Mouse (Mus musculus): ENCODE data around the gene Eif4e3.

The Eif4e3 gene

DNA sequence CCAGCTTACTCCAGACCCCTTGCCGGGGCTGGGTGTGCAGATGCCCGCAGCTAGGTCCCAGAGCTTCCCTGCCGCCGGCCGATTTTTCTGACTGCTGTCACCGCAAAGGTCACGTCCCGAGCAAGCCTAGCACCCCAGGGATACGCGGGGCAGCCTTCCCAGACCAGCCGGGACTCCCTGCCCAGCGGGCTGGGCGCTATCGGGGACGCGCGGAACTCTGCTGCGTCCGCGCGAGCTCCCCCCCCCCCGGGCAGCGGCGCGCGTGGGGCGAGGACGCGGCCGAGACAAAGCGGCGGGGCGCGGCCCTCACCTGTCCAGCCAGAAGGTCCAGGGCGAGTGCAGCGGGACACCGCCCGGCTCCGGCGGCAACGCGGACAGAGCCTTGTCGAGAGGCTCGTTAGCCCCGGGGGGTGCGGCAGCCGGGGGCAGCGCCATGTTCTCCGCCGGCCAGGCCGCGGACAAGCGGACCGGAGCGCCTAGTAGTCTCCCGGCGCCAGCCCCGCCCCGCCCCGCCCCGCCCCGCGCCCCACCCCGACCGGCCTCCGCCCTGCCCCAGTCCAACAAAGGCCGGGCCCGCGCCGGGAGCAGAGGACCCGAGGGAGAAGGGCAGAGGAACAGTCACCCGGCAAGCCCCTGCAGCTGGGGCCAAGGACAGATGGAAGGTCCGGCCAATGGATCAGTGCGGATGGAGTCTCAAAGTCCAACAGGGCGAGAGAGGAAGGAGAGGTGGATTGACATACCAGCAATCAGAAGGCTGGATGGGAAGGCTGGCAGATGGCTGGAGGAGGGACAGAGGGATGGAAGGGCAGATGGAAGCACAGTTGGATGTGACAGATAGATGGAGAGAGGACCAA is at the start of gene Eif4e3, which contains the start of gene Gm20696:
Gene Eif4e3, minus strand, starts transcription at position 454 of the 854 bp plus-strand sequence.
Gene Gm20696, minus strand, starts transcription at position 480 of the 854 bp plus-strand sequence.
- DNase-seq (ENCODE audit: low read depth, low spot score), result no peak

DNA sequence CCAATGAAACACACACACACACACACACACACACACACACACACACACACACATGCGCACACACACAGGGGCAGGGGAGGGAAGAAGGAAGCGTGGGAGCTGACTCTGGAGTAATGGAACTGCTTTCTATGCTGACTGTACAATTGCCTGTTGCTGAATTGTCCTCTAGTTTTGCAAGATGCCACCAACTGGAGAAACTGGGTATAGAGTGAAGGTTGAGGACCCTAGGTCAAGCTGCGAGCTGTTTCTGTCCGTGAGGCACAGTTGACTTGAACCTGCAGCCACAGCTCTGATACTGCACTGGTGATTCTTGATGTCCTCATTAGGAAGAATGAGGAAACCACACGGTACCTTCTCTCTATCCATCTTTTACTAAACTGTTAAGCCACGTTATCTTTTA is 49.3 kb upstream of the Eif4e3 start:
- peak; percentile 61 for DNase-seq (ENCODE audit: low read depth, low spot score)

DNA sequence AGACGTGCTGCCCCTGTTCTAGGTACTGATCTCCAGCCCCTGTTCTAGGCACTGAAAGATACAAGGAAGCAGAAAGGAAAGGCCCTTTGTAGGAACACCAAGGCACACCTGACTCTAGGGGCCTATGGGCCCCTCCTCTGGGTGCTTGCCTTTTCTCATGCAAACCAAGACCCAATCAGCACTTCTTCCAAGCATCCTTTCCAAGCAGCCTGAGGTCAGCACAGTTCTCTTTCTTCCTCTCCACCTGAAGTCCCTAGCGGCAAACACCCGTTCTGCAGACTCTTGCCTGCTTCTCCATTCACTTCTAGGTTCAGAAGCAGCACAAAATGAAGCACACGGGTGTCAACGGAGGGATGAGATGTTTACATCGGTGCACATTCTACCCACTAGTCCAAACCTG is 48.6 kb upstream of the Eif4e3 start:
- DNase-seq (ENCODE audit: low read depth, low spot score), result peak; percentile 89

DNA sequence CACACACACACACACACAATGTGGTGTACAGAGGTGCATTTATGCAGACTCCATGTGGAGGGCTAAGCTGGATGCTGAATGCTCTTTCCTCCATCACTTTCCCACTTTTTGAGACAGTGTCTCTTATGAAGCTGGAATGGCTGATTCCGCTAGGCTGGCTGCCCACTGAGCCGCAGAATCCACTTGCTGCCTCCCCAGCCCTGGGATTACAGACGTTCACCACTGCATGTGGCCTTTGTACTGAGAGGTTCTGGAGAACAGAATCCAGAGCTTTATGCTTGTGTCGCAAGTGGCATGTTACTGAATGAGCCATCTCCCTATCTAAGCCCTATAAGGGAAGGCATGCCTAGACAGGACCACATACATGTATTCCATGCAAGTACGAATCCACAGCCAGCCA is 46.7 kb upstream of the Eif4e3 start:
- no peak for DNase-seq (ENCODE audit: low read depth, low spot score)

DNA sequence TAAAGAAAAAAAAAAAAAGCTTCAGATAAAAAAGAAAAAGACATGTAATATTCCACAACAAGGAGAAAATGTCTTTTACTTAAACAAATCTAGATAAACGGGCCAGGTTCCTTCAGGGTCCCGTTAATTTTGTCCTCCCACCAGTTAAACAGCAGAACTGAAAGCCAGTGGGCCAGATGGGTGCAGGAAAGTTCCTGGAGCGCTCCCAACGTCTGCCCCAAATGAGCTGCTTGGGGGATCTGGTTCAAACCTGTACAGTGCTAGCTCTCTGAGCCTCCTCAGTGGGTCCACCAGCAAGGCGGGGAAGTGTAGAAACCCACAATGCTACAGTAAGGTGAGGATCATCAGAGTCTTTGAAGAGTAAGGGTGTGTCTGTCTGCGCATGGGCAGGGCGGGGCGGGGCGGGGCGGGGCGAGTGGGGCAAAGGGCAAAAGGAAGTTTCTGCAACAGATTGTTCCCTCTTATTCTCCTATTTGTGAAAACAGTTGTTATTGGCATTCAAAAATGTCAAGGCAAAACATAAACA is 45.1 kb upstream of the Eif4e3 start:
- peak; percentile 91 for DNase-seq (ENCODE audit: low read depth, low spot score)

DNA sequence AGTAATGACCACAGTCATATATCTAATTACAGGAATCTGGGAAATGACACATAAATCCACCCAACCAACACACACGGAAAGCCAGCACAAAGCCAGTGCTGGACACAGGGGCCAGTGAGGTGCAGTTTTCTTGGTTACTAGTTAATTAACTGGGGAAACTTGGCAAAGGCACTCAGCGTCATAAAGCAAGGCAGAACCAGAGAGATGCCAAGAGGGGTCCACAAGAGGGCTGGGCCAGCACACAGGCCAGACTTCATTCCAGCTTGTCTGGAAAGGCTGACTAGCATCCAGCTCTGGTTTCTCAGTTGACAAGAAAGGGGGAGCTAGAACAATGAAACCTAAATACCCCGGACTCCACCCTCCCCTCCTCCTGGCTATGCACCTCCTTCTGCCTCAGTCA is 33.9 kb upstream of the Eif4e3 start:
- no peak for DNase-seq (ENCODE audit: low read depth, low spot score)

DNA sequence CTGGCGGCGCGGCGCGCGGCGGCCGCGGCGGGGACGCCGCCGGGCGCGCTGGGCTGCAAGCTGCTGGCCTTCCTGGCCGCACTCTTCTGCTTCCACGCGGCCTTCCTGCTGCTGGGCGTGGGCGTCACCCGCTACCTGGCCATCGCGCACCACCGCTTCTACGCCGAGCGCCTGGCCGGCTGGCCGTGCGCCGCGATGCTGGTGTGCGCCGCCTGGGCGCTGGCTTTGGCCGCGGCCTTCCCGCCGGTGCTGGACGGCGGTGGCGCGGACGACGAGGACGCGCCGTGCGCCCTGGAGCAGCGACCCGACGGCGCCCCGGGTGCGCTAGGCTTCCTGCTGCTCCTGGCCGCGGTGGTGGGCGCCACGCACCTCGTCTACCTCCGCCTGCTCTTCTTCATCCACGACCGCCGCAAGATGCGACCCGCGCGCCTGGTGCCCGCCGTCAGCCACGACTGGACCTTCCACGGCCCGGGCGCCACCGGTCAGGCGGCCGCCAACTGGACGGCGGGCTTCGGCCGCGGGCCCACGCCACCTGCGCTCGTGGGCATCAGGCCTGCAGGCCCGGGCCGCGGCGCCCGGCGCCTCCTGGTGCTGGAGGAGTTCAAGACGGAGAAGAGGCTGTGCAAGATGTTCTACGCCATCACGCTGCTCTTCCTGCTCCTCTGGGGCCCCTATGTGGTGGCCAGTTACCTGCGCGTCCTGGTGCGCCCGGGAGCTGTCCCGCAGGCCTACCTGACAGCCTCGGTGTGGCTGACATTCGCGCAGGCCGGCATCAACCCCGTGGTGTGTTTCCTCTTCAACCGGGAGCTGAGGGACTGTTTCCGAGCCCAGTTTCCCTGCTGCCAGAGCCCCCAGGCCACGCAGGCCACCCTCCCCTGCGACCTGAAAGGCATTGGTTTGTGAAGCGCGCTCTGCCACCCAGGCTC is 26.6 kb upstream of the Eif4e3 start:
- DNase-seq (ENCODE audit: low read depth, low spot score), result peak; percentile 38

DNA sequence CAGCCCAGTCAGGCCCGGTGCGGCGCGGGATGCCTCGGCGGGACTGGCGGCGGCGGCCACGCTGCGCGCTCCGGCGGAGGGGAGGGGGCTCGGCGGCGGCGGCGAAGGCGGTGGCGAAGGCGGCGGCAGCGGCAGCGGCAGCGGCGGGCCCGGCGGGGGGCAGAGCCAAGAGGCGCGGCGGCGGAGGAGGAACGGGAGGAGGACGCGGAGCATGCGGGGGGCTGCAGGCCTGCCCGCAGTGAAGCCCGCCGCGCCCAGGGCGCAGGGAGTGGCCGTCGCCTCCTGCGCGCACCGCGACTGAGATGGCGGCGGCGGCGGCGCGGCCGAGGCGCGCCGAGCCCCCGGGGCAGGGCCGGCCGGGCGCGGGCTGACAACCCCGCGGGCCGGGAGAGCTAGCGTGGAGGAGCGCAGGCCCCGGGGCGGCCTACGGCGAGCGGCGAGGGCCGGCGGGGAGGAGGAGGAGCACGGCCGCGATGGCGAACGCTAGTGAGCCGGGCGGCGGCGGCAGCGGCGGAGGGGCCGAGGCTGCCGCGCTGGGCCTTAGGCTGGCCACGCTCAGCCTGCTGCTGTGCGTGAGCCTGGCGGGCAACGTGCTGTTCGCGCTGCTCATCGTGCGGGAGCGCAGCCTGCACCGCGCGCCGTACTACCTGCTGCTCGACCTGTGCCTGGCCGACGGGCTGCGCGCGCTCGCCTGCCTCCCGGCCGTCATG is 25.8 kb upstream of the Eif4e3 start, which contains the start of gene Gpr27:
Gene Gpr27, plus strand, starts transcription at position 474 of the 710 bp plus-strand sequence.
- peak; percentile 47 for DNase-seq (ENCODE audit: low read depth, low spot score)

DNA sequence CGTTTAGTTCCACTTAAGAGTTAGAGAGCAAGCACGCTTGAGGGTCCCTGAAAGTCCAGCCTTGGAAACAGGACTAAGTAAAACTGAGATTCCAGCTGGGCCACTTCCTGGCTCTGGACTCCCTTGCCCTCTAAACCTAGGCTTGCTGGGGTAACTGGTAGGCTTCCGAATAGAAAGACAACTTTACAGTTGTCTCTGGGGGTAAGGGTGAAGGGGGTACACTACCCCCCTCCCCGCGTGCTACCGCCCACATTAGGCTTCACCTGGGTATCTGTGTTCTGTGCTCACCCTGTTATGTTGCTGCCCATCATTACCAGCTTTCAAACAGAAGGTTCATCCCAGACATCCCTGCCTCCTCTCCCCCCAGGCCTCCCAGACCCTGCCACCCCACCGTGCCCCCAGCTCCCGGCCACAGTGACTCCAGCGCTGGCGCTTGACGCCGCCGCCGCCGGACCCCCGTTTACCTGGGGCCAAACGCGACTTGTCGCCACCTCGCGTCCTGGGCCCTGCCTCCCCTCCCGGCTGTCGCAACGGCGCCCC is 25.2 kb upstream of the Eif4e3 start:
- DNase-seq (ENCODE audit: low read depth, low spot score), result peak; percentile 15

DNA sequence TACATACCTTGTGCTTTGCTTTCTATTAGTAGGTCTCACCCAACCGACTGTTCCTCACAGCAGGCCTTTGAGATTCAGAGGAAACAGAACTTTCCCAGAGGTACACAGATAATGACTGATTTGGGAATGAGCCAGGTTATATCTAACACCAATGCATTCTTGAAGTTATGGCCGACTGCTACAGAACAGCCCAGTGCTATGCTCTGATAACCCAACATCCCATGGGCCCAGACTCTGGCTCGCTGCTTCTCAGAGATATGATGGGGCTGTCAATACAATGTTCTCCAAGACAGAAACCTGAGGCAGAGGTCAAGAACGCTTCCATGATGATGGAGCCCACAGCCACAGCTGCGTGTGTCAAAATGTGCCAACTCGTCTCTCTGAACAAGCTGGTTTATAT is 21.9 kb upstream of the Eif4e3 start:
- DNase-seq (ENCODE audit: low read depth, low spot score), result no peak

DNA sequence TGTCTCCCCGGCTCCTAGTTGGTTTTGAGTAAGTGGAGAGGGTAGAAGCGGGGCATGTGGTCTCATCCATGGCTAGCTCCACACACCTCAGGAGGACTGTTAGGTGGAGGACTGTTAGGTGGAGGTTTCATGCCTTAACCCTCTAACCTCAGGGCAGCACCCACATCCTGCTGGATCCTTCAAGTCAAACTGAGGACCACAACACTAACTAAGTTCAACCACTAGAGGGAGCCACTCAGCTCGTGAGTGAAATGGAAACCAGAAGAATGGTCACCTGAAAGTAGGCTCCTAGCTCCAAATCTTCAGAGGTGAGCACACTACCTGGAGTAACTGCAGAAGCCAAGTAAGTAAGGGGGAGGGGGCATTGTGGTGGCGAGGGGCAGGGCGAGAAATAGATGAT is 18.3 kb upstream of the Eif4e3 start:
- DNase-seq (ENCODE audit: low read depth, low spot score), result peak; percentile 84

DNA sequence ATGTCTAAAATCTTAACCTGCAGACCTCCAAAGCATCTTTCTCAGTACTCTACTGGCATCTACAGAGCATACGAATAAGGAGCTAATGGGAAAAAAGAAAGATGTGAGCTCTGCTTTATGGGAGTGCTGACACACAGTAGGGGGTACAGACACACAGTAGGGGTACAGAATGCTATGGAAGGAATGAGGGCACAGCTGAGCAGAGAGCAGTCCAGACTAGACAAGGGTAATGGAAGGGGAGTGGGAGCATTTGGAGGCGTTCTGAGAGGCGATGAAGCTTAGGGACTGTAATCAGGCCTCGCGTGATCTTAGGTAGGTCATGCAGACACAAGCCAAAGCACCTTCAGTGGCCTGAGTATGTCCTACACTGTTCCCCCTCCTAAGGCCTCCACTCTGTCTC is 17.4 kb upstream of the Eif4e3 start:
- no peak for DNase-seq (ENCODE audit: low read depth, low spot score)

DNA sequence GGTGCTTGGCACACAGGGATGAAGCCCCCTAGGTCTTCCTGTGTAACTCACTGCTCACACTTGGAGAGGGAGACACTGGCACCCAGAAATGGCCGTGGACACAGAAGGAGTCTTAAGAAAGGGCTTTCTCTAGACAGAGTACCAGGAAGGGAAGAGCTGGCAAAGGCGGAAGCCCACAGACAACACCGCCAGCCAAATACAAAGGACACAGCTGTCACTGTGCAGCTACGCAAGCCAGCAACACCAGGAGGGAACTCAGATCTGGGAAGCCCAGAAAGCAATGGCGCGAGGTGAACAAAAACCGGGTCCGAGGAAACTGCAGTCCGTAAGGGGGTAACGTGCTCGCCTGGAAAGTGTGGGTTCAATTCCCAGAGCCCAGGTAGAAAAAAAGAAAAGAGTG is 11.5 kb upstream of the Eif4e3 start:
- DNase-seq (ENCODE audit: low read depth, low spot score), result no peak

DNA sequence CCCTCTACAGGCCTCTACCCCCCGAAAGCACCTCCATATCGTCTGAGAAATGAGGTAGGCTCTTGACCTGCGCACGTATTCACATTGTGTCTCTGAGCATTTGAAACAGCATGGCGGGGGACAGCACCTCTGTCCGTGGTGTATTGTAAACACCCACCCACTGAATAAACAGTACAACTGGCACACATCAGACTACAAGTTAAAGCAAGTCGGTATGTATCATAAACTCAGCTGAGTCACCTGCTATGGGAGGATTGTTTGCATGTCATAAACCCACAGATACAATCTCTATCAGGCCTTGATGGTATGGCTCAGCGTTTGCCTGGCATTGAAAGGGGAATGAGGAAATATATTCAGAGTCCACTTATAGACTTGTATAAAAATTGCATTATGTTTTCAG is 10.8 kb upstream of the Eif4e3 start:
- no peak for DNase-seq (ENCODE audit: low read depth, low spot score)

DNA sequence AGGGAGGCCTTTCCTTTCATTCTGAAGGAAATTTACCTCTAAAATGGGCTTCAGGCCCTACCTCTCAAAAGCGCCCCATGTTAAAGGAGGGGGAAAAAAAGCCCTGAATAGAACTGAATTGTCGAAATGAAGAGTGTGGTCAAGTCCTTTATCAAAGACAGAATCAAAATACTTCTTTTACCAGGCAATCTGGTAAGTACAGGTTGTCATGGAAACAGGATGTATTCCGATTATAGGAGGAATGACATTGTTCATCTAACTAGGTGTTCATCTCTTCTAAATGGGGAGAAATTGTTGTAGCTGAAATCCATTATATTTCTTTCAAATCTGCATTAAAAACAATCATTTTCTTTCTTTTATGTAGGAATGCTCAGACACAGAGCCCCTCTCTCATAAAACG is 7.9 kb upstream of the Eif4e3 start:
- DNase-seq (ENCODE audit: low read depth, low spot score), result no peak

DNA sequence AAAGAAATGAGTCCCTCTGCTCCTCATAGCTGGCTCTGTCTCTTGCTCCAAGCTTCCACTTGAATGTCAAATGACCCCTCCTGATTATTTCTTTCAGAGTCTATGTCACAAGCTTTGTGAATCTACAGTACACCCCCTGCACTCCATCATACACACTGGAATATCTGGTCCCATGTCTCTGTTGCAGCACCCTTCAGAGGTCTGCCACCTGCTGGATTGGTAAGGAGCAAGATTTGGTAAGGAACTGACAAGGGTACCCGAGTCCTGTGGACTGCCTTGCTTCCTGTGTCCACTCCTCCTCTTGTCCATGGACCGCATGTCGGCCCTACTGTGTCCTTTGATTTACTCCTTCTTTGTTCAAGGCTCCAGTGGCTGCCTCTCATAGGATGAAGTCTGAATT is 5.2 kb upstream of the Eif4e3 start:
- DNase-seq (ENCODE audit: low read depth, low spot score), result no peak

DNA sequence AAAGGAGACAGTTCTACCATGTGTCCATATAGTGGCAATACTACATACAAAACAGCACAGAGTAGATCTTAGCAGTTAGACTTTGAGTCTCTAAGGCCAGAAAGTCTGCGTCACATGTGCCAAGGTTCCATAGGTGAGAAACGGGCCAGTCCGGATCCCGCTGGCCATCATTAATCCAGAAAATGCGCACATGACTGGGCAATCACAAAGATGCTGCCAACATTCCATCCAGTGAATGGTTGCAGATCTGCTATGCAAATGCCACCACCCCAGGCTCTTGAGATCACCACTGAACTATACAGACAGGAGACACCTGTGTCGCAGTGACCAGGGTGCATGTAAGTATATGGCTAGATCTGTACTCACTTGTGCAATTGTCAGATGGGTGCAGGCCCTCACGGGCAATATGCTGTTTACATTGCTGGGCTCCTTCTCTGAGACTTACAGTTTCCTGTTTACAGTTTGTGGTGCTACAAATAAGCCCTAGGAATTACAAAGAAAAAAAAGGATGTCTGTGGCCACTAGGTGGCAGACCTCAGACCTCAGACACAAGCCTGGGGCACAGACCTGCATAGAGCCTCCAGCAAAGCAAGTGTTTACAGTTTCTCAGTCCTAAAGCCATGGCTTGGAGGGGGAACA is 4.0 kb upstream of the Eif4e3 start:
- peak; percentile 75 for DNase-seq (ENCODE audit: low read depth, low spot score)

DNA sequence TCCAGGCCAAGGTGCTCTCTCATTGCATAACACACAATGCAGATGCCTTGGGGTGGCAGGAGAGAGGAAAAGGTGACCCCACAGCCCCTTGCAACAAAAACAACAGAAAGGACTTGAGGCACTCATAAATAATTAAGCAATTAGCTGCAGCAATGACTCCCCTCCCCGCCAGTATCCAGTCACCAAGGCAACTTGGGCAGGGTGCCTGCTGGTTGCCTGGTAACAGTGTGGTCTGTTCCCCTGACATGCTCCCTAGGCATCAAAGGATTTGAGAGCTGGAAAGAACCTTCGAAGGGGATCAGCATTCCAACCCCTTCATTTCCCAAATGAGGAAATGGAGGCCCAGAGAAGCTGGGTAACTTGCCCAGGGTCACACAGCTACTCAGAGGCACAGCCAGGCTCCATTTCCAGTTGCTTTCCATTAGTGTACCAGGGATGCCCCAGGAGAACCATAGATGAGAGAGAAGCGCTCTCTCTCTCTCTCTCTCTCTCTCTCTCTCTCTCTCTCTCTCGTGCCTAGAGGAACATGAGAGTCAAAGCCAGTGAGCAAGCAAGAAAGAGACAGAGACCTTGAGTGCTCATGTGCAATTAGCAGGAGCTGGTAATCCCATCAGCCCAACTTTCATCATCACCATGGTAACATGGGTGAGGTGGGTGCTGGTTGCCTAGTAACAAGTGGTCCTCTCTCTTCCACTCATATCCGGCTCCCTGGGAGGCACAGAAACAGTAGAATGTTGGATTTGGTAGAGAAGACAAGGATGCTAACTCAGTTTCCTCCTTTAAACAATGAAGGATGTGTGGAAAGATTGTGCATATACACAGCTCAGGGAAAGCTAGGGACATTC is 3.1 kb upstream of the Eif4e3 start:
- DNase-seq (ENCODE audit: low read depth, low spot score), result peak; percentile 61

DNA sequence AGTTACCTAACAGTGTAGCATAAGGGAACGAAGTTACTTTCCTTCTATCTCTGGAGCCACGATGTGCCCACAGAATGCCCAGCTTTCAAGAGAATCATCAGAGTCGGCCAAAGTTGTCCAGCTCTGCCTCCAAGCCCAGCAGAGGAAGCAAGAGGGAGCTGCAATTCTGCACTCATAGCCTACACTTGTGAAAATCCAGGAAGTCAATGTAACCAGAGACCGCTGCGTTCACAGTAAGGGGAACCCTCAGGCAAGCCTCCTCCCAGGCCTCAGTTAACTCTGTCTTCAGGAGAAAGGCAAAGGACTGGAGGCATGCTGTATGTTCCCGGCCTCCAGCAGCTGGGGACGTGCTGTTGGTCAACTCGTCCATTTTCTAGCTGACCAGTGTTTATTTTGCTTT is 719 bp upstream of the Eif4e3 start:
- DNase-seq (ENCODE audit: low read depth, low spot score), result no peak
